Mouse (Mus musculus) embryo, embryonic 11 days (tissue): ENCODE data around the gene Csnk1g1.

Experiments
- DNase-seq: peaks from one replicate; pipeline ENCODE4 v3.0.0-alpha.2; 2015

Csnk1g1 gene

GRCm38 (mm10) chr9:65908394-65909300 is at the start of gene Csnk1g1, which contains the start of gene Trip4:
Gene Csnk1g1, plus strand, starts transcription at chr9:65908924.
Gene Trip4, minus strand, starts transcription at chr9:65908794.
- peak; percentile 96 for DNase-seq

GRCm38 (mm10) chr9:65859656-65860055 is 49.1 kb upstream of the Csnk1g1 start:
- no peak for DNase-seq

- peak; percentile 96 for DNase-seq
These were observed 24.0 kb upstream of the Csnk1g1 start for GRCm38 (mm10) chr9:65884564-65885315.

GRCm38 (mm10) chr9:65890143-65890628 is 18.5 kb upstream of the Csnk1g1 start, which contains the start of gene Pclaf:
Gene Pclaf, plus strand, starts transcription at chr9:65890237.
- peak; percentile 96 for DNase-seq

- peak; percentile 60 for DNase-seq
These were observed 17.6 kb upstream of the Csnk1g1 start for GRCm38 (mm10) chr9:65891126-65891525.

- no peak for DNase-seq
These were observed 11.7 kb upstream of the Csnk1g1 start for GRCm38 (mm10) chr9:65896977-65897376.

- DNase-seq: no peak
These were observed 5.8 kb upstream of the Csnk1g1 start for GRCm38 (mm10) chr9:65902879-65903278.

GRCm38 (mm10) chr9:65903419-65903818 is 5.3 kb upstream of the Csnk1g1 start:
- no peak for DNase-seq

- DNase-seq: peak; percentile 71
These were observed 627 bp downstream of the Csnk1g1 start for GRCm38 (mm10) chr9:65909301-65909801.

- no peak for DNase-seq
These were observed 1.1 kb downstream of the Csnk1g1 start for GRCm38 (mm10) chr9:65909837-65910236.

- DNase-seq: no peak
These were observed 5.3 kb downstream of the Csnk1g1 start for GRCm38 (mm10) chr9:65913976-65914375.

- DNase-seq: no peak
These were observed 8.3 kb downstream of the Csnk1g1 start for GRCm38 (mm10) chr9:65917015-65917414.

GRCm38 (mm10) chr9:65928456-65928855 is 19.7 kb downstream of the Csnk1g1 start:
- no peak for DNase-seq

- DNase-seq: no peak
These were observed 21.1 kb downstream of the Csnk1g1 start for GRCm38 (mm10) chr9:65929826-65930225.

GRCm38 (mm10) chr9:65937566-65937965 is 28.8 kb downstream of the Csnk1g1 start:
- DNase-seq: no peak

- no peak for DNase-seq
These were observed 42.4 kb downstream of the Csnk1g1 start for GRCm38 (mm10) chr9:65951082-65951587.

- DNase-seq: no peak
These were observed 61.3 kb downstream of the Csnk1g1 start for GRCm38 (mm10) chr9:65970009-65970408.

- peak; percentile 38 for DNase-seq
These were observed 64.5 kb downstream of the Csnk1g1 start for GRCm38 (mm10) chr9:65973206-65973605.

GRCm38 (mm10) chr9:65975886-65976285 is 67.2 kb downstream of the Csnk1g1 start:
- DNase-seq: peak; percentile 12

GRCm38 (mm10) chr9:65982841-65983240 is 74.1 kb downstream of the Csnk1g1 start:
- DNase-seq: no peak

GRCm38 (mm10) chr9:65987021-65987420 is 78.3 kb downstream of the Csnk1g1 start:
- DNase-seq: no peak

GRCm38 (mm10) chr9:65995603-65996376 is 87.1 kb downstream of the Csnk1g1 start:
- DNase-seq: no peak
